Mouse (Mus musculus) hindbrain, embryonic 14.5 days (tissue): ENCODE data around the gene Tcam1. TPM values are rescaled to one million over a fixed set of nuclear protein-coding genes. Genes with fewer than 3 reads are reported as not detected.

Experiments used
- ATAC-seq: fragments of 200-750 bp; cut with Nextera tagmentation; 2 replicates; pipeline ENCODE4 v1.8.0; 2017; ENCODE audit warnings: moderate number of reproducible peaks, mild to moderate bottlenecking, moderate TSS enrichment, moderate library complexity; ENCODE audit not compliant: low FRiP score
- DNase-seq: peaks from one replicate; pipeline ENCODE4 v3.0.0-alpha.2; 2015; ENCODE audit warnings: low spot score
- H3K27ac ChIP-seq: fragments of 300-500 bp; sonication (generic); 2 replicates; pipeline ENCODE4 v1.5.1; 2014; ENCODE audit warnings: mild to moderate bottlenecking, moderate library complexity
- H3K27me3 ChIP-seq: fragments of 300-500 bp; sonication (generic); 2 replicates; pipeline ENCODE4 v1.6.1; 2014; ENCODE audit warnings: mild to moderate bottlenecking, low read length, mixed read lengths; ENCODE audit not compliant: control insufficient read depth, insufficient read depth
- H3K36me3 ChIP-seq: fragments of 300-500 bp; sonication (generic); replicated peaks from 2 replicates; pipeline ENCODE4 v1.6.1; 2014; ENCODE audit not compliant: control insufficient read depth, insufficient read depth
- H3K4me1 ChIP-seq: fragments of 300-500 bp; sonication (generic); replicated peaks from 2 replicates; pipeline ENCODE4 v1.6.1; 2014; ENCODE audit warnings: antibody characterized with exemption, low read length, mixed read lengths; ENCODE audit not compliant: control insufficient read depth, insufficient read depth
- H3K4me2 ChIP-seq: fragments of 300-500 bp; sonication (generic); replicated peaks from 2 replicates; pipeline ENCODE4 v1.6.1; 2014; ENCODE audit warnings: mild to moderate bottlenecking, moderate library complexity
- H3K4me3 ChIP-seq: fragments of 300-500 bp; sonication (generic); replicated peaks from 2 replicates; pipeline ENCODE4 v1.5.1; 2014; ENCODE audit warnings: mild to moderate bottlenecking, low read length
- H3K9ac ChIP-seq: fragments of 300-500 bp; sonication (generic); 2 replicates; pipeline ENCODE4 v1.6.1; 2014
- H3K9me3 ChIP-seq: fragments of 300-500 bp; sonication (generic); 2 replicates; pipeline ENCODE4 v1.6.1; 2016; ENCODE audit warnings: low read length; ENCODE audit not compliant: control insufficient read depth
- WGBS: fragments of 180-500 bp; shearing (Covaris S2); extraction: QIAGEN DNeasy Blood & Tissue Kit; methylation state at CpG from one replicate; pipeline ENCODE4 v1.1.7; 2014; 5-methylcytosine and 5-hydroxymethylcytosine counted together
- polyA plus RNA-seq: library from polyadenylated mRNA; unstranded; fragments of >200 nt; fragmentation: Nextera tagmentation; extraction: Ambion mirVana; gene quantifications from 2 replicates; pipeline ENCODE4 v1.2.1, GENCODE M21; 2014

Gene Tcam1
- polyA plus RNA-seq, 1 experiment from 2014 or later, result 0.08 TPM

DNA sequence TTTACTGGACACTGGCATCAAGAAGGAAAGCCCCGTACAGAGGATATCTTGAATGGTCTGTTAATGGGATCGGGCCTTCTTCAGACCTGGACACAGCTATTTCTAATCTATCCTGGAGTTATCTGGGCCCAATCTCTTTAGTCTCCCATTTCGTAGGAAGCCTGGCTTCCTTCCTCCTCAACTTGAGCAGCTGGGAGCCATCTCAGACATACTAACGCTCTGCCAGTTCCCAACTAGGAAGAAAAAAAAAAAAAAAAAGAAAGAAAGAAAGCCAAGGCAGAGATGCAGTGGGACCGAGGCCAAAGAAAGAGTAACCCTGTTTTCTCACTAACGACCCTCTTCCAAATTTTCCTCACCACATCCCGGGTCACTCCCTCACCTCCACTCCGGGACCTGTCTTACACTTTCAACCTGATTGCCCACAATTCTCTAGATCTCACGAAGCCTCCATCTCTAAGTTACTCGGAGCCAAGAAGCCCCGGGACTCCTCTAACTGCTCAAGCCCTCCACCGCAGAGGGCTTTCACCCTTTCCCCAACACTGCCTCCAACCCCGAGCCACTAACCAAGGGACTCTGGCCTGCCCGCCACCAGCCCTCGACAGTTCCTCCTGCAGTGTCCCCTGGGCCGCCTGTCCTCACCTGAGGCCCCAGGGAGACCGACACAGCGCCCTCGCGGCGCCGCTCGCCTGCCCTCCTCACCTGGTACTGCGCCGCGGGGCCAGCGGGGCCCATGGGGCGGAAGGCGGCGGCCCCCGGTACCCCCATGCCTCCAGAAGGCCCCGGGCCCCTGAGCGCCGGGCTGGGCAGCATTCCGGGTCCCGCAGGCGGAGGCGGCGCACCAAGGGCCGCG, 4.5 kb upstream of the Tcam1 start:
- WGBS, result 2% methylated on average over 39 of the region's 41 CpGs
- DNase-seq (no peak), ATAC-seq (peak; percentile 29)
- Histone ChIP-seq H3K4me2 (peak overlapping the region; percentile 80), H3K4me1 (peaks cover 29% of the 10 kb centered on the region), H3K9ac (peak overlapping the region; percentile 94), H3K9me3 (no peaks in the 10 kb centered on the region), H3K4me3 (peak overlapping the region; percentile 87), H3K36me3 (peaks cover under 1% of the 10 kb centered on the region; the same call in 1 of the 2 replicates), H3K27ac (peak overlapping the region; percentile 83), H3K27me3 (no peaks in the 10 kb centered on the region)

DNA sequence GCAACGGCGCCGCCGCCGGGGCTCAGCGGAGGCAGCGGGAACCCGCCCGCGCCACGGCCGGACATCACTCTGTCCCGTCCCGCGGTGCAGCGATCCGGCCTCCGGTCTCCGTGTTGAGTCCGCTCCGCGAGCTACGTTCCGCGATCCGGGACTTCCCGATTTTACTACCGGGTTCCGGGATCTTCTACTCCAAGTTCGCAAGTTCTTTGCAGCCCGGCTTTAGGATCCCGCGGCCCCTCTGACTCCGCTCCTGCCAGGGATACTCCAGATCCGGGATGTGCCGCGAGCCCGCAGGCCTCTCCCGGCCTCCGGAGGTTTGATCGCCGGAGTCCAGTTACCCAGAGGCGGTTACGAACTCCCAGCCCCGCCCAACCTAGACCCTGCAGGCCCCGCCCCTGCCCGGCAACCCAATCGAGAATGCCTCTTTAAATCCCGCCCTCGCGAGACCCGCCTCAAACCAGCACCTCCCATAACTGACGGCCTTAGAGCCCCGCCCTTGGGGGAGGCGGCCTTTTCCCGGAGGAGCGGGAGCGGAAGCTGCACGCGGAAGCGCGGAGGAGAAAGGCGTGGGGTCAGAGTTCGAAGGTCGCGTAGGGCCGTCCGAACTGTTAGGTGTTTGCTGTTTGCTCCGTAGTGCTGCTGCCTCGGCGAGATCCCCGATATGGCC, 3.7 kb upstream of the Tcam1 start, which contains the start of gene Smarcd2:
Smarcd2 (minus strand) TSS at position 329 of the 667 bp plus-strand sequence.
- peak within 1 kb of the TSS; percentile 87 for H3K4me3 ChIP-seq
- no peaks in the 10 kb centered on the region for H3K36me3 ChIP-seq
- 0% methylated on average over 67 of the region's 72 CpGs for WGBS
- no peaks in the 10 kb centered on the region for H3K27me3 ChIP-seq
- no peaks in the 10 kb centered on the region for H3K9me3 ChIP-seq
- DNase-seq (peak; percentile 96), ATAC-seq (peak; percentile 93)
- peak within 1 kb of the TSS; percentile 94 for H3K9ac ChIP-seq
- peaks cover 25% of the 10 kb centered on the region for H3K4me1 ChIP-seq
- peak within 1 kb of the TSS; percentile 80 for H3K4me2 ChIP-seq
- H3K27ac ChIP-seq, result peak within 1 kb of the TSS; percentile 83

DNA sequence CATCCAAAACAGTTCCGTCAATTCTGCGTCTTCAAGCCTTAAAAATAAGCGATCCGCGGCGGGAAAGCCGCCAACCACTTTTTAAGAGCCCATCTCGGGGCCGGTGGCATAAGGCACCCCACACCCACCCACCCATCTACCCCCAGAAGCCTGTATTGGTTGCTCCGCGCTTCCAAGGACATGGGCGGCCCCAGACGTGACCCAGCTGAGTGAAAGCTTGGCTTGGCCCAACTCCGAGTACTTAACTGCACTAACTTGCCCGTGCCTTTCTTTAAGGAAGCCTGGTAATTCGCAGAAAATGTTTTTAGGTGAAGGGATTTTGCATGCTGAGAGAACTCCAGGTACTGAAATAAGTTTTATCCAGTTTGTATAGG, 3.2 kb upstream of the Tcam1 start:
- 19% methylated on average over 16 of the region's 16 CpGs for WGBS
- H3K4me3 ChIP-seq, result peak overlapping the region; percentile 87
- peak overlapping the region; percentile 66 for H3K27ac ChIP-seq
- H3K27me3 ChIP-seq, result no peaks in the 10 kb centered on the region
- DNase-seq, result no peak
- peak overlapping the region; percentile 80 for H3K4me2 ChIP-seq
- H3K36me3 ChIP-seq, result no peaks in the 10 kb centered on the region
- no peaks in the 10 kb centered on the region for H3K9me3 ChIP-seq
- peaks cover 20% of the 10 kb centered on the region for H3K4me1 ChIP-seq
- peak overlapping the region; percentile 52 for H3K9ac ChIP-seq
- ATAC-seq, result peak; percentile 12; the same call in 1 of the 2 replicates

DNA sequence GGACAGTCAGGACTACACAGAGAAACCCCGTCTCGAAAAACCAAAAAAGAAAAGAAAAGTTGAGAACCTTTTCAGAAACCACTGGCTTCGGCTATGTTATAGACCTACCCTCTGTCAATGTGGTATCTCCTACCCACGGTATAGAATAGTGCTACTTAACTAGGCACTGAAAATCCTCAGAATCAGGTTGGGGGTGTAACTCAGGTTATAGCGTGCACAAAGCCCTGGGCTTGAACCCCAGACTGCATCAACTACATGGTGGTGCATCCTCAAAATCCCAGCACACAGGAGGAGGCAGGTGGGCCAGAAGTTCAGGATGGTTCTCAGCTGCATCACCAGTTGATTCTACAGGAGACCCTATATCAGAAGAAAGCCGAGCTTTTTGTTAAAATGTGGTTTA, 2.7 kb upstream of the Tcam1 start:
- WGBS, result 96% methylated on average over 6 of the region's 6 CpGs
- ATAC-seq, result no peak
- H3K4me3 ChIP-seq, result no peak overlapping the region

DNA sequence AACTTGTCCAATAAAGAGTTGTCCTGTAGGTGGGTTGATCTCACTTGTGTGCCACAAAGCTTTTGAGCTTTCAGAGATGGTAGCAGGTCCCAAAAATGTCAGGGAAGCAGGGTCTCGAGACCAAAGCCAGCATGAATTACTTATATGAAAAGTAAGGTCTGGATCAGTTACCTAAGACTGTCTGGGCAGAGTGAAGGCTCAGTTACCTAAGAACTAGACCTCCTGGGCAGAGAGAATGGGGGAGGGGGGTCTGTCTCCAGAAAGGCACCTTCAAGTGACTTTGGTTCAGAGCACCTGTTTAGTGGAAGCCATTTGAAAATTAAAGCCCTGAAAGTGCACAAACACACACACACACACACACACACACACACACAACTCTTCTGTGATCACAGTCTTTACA, 2.1 kb upstream of the Tcam1 start:
- 100% methylated on average over 1 of the region's 1 CpGs for WGBS
- H3K4me3 ChIP-seq, result no peak overlapping the region
- DNase-seq (no peak), ATAC-seq (no peak)
- H3K27me3 ChIP-seq, result no peaks in the 10 kb centered on the region
- no peak overlapping the region for H3K9ac ChIP-seq
- H3K4me1 ChIP-seq, result peaks cover 9% of the 10 kb centered on the region
- no peak overlapping the region for H3K27ac ChIP-seq
- no peaks in the 10 kb centered on the region for H3K9me3 ChIP-seq
- no peaks in the 10 kb centered on the region for H3K36me3 ChIP-seq
- no peak overlapping the region for H3K4me2 ChIP-seq

More for the DNA sequence above, 2.7 kb upstream of the Tcam1 start:
- no peak for DNase-seq
- peaks cover 15% of the 10 kb centered on the region for H3K4me1 ChIP-seq
- no peak overlapping the region for H3K9ac ChIP-seq
- no peak overlapping the region for H3K27ac ChIP-seq
- no peaks in the 10 kb centered on the region for H3K27me3 ChIP-seq
- peak overlapping the region; percentile 80 for H3K4me2 ChIP-seq
- no peaks in the 10 kb centered on the region for H3K9me3 ChIP-seq
- H3K36me3 ChIP-seq, result no peaks in the 10 kb centered on the region

DNA sequence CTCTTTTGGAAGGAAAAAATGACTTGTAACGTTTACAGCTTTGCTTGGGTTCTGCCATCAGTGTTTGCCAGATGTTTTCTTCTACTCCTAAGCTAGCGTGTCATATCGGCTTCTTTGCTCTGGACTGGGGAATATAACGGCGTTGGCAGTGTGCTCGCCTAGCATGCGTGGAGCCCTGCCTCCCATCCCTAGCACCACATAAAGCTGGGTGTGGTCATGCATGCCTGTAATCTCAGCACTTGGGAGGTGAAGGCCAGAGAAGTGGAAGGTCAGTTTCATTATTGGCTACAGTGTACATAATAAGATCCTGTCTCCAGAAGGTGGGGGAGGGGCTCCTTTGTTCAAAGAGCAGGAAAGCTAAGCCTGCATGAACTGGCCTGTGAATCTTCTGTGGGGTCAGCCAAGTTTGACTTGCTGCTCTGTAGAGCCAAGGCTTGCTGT, 1.5 kb upstream of the Tcam1 start:
- DNase-seq, result no peak
- Histone ChIP-seq H3K9me3 (no peaks in the 10 kb centered on the region), H3K9ac (no peak overlapping the region), H3K27ac (no peak overlapping the region), H3K4me3 (no peak overlapping the region), H3K4me2 (no peak overlapping the region), H3K27me3 (no peaks in the 10 kb centered on the region), H3K4me1 (peaks cover 9% of the 10 kb centered on the region), H3K36me3 (no peaks in the 10 kb centered on the region)
- no peak for ATAC-seq
- 86% methylated on average over 7 of the region's 7 CpGs for WGBS

DNA sequence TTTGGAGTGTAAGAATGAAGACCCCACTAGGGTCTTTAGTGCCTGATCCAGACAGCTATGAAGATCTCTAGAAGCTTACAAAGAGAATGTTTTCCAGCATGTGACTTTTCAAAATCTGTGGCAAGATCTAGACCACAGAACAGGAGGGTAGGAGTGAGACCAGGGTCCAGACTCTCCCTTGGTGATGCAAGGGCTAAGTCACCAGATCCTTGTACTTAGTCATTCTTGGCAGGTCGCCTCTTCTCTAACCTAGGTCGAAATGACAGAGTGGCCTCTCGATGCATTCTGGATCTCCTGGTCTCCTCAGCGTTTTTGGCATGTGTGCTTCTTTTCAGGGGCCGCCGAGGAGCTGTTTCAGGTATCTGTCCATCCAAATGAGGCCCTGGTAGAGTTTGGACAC, 6.0 kb downstream of the Tcam1 start:
- H3K4me1 ChIP-seq, result no peaks in the 10 kb centered on the region
- no peak overlapping the region for H3K4me3 ChIP-seq
- H3K9me3 ChIP-seq, result no peaks in the 10 kb centered on the region
- no peaks in the 10 kb centered on the region for H3K27me3 ChIP-seq
- no peak overlapping the region for H3K4me2 ChIP-seq
- WGBS, result 95% methylated on average over 6 of the region's 6 CpGs
- DNase-seq (no peak), ATAC-seq (no peak)
- H3K27ac ChIP-seq, result no peak overlapping the region
- H3K36me3 ChIP-seq, result no peaks in the 10 kb centered on the region
- no peak overlapping the region for H3K9ac ChIP-seq

DNA sequence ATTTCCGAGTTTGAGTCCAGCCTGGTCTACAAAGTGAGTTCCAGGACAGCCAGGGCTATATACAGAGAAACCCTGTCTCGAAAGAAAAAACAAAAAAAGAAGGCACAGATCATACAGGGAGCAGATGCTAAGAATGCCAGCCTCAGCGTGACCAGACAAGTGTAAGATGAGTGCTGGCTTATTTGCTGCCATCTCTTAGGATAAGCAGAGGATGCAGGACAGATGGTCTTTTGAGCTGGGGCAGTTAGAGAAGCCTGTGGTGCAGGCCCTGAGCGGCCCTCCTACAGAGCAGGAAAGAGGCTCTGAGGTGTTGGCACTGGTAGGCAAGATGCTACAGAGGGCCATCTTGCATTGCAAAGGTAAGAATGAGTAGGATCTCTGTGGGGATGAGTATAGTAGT, 6.9 kb downstream of the Tcam1 start:
- no peak for ATAC-seq
- 85% methylated on average over 4 of the region's 4 CpGs for WGBS
- Histone ChIP-seq H3K9ac (no peak overlapping the region), H3K36me3 (no peaks in the 10 kb centered on the region), H3K27me3 (no peaks in the 10 kb centered on the region; the same call in 1 of the 2 replicates), H3K27ac (no peak overlapping the region), H3K4me3 (no peak overlapping the region), H3K4me1 (no peaks in the 10 kb centered on the region), H3K9me3 (no peaks in the 10 kb centered on the region), H3K4me2 (no peak overlapping the region)
- DNase-seq, result no peak

DNA sequence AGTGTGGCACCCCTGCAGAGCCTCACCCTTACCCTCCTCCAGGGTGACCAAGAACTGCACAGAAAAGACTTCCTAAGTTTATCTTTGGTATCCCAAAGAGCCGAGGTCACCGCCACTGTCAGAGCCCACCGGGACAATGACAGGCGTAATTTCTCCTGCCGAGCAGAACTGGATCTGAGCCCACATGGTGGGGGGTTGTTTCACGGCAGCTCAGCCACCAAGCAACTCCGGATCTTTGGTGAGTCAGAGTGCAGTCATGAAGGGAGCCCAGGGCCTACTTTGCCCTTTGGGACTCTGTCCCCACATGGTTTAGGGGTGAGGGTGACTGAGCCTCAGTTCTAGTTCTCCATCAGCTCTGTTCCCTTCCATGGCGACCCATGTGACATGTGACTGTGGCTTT, 7.7 kb downstream of the Tcam1 start:
- H3K4me1 ChIP-seq, result no peaks in the 10 kb centered on the region
- H3K27ac ChIP-seq, result no peak overlapping the region
- no peaks in the 10 kb centered on the region for H3K9me3 ChIP-seq
- H3K27me3 ChIP-seq, result no peaks in the 10 kb centered on the region; the same call in 1 of the 2 replicates
- H3K4me2 ChIP-seq, result no peak overlapping the region
- no peak overlapping the region for H3K4me3 ChIP-seq
- 65% methylated on average over 8 of the region's 8 CpGs for WGBS
- no peak overlapping the region for H3K9ac ChIP-seq
- ATAC-seq (no peak), DNase-seq (no peak)
- no peaks in the 10 kb centered on the region for H3K36me3 ChIP-seq
